Mouse (Mus musculus): ENCODE results near the gene Foxe3.

GRCm38 (mm10) chr4:114907056-114907917 lies 18.5 kb downstream of the Foxe3 start:
- TF ChIP-seq ZC3H11A (IDR thresholded peaks at IDR 0.05; ENCODE audit: low read depth, low read length) (no peak), MYC (IDR thresholded peaks at IDR 0.05; ENCODE audit: low read depth, low read length) (no peak), CTCF (conservative IDR thresholded peaks at IDR 0.05 in 1 of 2, IDR thresholded peaks at IDR 0.05 in 1 of 2; ENCODE audit: low read depth in 2 of 2, low read length in 2 of 2) (no peak), POLR2A (IDR thresholded peaks at IDR 0.05; ENCODE audit: low read depth, low read length) (no peak)
